Mouse (Mus musculus) heart, adult 8-10 months (tissue): ENCODE results near the gene Krtap4-6. TPM values are rescaled to one million over a fixed set of nuclear protein-coding genes. Genes with fewer than 3 reads are reported as not detected.

Experiments used
- total RNA-seq, 4 experiments: library from RNA; stranded (reverse); gene quantifications; 2 replicates each; pipeline ENCODE4 v1.2.4; 2022

Krtap4-6 gene
- total RNA-seq, 4 experiments from 2014 or later, result not detected

Other genes with a start within 250 kb of the Krtap4-6 start
- gene Krt12, start 243.7 kb downstream of the Krtap4-6 start, total RNA-seq, result not detected
- not detected for gene Krt20, start 227.8 kb downstream of the Krtap4-6 start, total RNA-seq
- not detected for gene Krt23, start 172.8 kb downstream of the Krtap4-6 start, total RNA-seq
- not detected for gene Krt39, start 144.6 kb downstream of the Krtap4-6 start, total RNA-seq
- not detected for gene Krt40, start 122.8 kb downstream of the Krtap4-6 start, total RNA-seq
- not detected for gene Krtap3-3, start 115.1 kb downstream of the Krtap4-6 start, total RNA-seq
- not detected for gene Krtap3-2, start 109.1 kb downstream of the Krtap4-6 start, total RNA-seq
- gene Gm11939, start 106.5 kb downstream of the Krtap4-6 start, total RNA-seq, result not detected
- gene Krtap3-1, start 99.3 kb downstream of the Krtap4-6 start, total RNA-seq, result not detected
- gene Krtap1-5, start 84.9 kb downstream of the Krtap4-6 start, total RNA-seq, result not detected
- gene Krtap1-4, start 82.3 kb downstream of the Krtap4-6 start, total RNA-seq, result not detected
- gene Krtap1-3, start 74.6 kb downstream of the Krtap4-6 start, total RNA-seq, result not detected
- not detected for gene Krtap9-3, start 67.9 kb downstream of the Krtap4-6 start, total RNA-seq
- gene Gm11938, start 62.7 kb downstream of the Krtap4-6 start, total RNA-seq, result not detected
- gene Gm11937, start 55.8 kb downstream of the Krtap4-6 start, total RNA-seq, result not detected
- gene Krtap2-4, start 51.1 kb downstream of the Krtap4-6 start, total RNA-seq, result not detected
- gene Gm11562, start 45.5 kb downstream of the Krtap4-6 start, total RNA-seq, result not detected
- not detected for gene Krtap4-1, start 37.7 kb downstream of the Krtap4-6 start, total RNA-seq
- not detected for gene Krtap4-2, start 30.9 kb downstream of the Krtap4-6 start, total RNA-seq
- gene Krtap4-7, start 21.9 kb downstream of the Krtap4-6 start, total RNA-seq, result not detected
- gene Gm11555, start 15.7 kb downstream of the Krtap4-6 start, total RNA-seq, result not detected
- gene Gm11563, start 7.0 kb downstream of the Krtap4-6 start, total RNA-seq, result not detected
- not detected for gene Gm14190, start 24.8 kb upstream of the Krtap4-6 start, total RNA-seq
- gene Gm14180, start 68.3 kb upstream of the Krtap4-6 start, total RNA-seq, result not detected
- gene Gm11595, start 107.0 kb upstream of the Krtap4-6 start, total RNA-seq, result not detected
- not detected for gene Krtap4-8, start 114.7 kb upstream of the Krtap4-6 start, total RNA-seq
- gene Krtap4-9, start 119.2 kb upstream of the Krtap4-6 start, total RNA-seq, result not detected
- not detected for gene Gm11596, start 127.5 kb upstream of the Krtap4-6 start, total RNA-seq
- not detected for gene Gm11569, start 133.0 kb upstream of the Krtap4-6 start, total RNA-seq
- gene Gm11554, start 138.5 kb upstream of the Krtap4-6 start, total RNA-seq, result not detected
- not detected for gene Krtap4-13, start 143.9 kb upstream of the Krtap4-6 start, total RNA-seq
- gene Gm11564, start 149.7 kb upstream of the Krtap4-6 start, total RNA-seq, result not detected
- not detected for gene 2300003K06Rik, start 172.1 kb upstream of the Krtap4-6 start, total RNA-seq
- not detected for gene Krtap4-16, start 185.6 kb upstream of the Krtap4-6 start, total RNA-seq
- gene Gm11568, start 192.0 kb upstream of the Krtap4-6 start, total RNA-seq, result not detected
- not detected for gene Gm11559, start 198.5 kb upstream of the Krtap4-6 start, total RNA-seq
- gene Krtap9-1, start 207.4 kb upstream of the Krtap4-6 start, total RNA-seq, result not detected
- gene Gm11567, start 213.2 kb upstream of the Krtap4-6 start, total RNA-seq, result not detected
- not detected for gene Krtap31-1, start 242.0 kb upstream of the Krtap4-6 start, total RNA-seq
- gene Gm11565, start 248.8 kb upstream of the Krtap4-6 start, total RNA-seq, result not detected